Mouse (Mus musculus): Measurements from ENCODE around the gene Npb. TPM values are rescaled to one million over a fixed set of nuclear protein-coding genes. Genes with fewer than 3 reads are reported as not detected.
"Not testable (repeated sequence)": the region's sequence is repeated elsewhere in the genome, so short reads cannot be mapped to it uniquely, and the experiment has no call there.

The Npb gene
- total RNA-seq (2022), result 1 to 10 TPM in 3 of 4 experiments, not detected in 1; 1.3 to 2.7 (median 1.5) TPM

DNA sequence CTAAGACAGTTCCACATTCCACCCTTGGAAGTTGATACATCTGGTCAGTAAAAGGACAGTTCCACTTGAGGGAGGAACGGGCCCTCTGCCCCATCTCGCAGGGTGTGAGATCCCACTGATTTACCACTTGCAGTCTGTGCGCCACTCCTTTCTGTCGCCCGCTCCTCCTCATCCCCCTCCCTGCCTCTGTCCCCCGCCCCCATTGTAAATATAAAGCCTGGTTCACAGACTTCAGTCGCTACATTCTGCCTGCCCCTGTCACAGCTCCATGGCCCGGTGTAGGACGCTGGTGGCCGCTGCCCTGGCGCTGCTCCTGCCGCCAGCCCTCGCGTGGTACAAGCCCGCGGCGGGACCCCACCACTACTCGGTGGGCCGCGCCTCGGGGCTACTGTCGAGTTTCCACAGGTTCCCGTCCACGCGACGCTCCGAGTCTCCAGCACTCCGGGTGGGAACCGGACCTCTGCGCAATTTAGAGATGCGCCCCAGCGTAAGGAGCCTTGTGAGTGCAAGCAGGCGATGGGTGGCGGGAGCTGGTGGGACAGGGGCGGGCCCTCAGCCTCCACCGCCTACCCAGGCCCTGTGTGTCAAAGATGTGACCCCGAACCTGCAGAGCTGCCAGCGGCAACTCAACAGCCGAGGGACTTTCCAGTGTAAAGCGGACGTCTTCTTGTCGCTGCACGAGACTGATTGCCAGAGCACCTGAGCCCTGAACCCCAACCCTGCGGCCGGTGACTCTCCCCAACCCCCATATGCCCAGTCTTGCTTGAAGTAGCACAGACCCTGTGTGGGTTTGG is at the start of gene Npb:
Gene Npb (plus strand): TSS at position 237 of the 794 bp plus-strand sequence.
- DNase-seq (ENCODE audit: low spot score in 2 of 2), result no peak

DNA sequence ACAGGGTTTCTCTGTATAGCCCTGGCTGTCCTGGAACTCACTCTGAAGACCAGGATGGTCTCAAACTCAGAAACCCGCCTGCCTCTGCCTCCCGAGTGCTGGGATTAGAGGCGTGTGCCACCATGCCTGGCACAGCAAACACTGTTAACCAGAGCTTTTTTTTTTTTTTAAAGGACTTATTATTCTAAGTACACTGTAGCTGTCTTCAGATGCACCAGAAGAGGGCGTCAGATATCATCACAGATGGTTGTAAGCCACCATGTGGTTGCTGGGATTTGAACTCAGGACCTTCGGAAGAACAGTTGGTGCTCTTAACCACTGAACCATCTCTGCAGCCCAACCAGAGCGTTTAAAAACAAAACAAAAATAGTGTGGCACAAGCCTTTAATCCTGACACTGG is 49.4 kb upstream of the Npb start:
- not testable (repeated sequence) for DNase-seq (ENCODE audit: low spot score in 2 of 2)

DNA sequence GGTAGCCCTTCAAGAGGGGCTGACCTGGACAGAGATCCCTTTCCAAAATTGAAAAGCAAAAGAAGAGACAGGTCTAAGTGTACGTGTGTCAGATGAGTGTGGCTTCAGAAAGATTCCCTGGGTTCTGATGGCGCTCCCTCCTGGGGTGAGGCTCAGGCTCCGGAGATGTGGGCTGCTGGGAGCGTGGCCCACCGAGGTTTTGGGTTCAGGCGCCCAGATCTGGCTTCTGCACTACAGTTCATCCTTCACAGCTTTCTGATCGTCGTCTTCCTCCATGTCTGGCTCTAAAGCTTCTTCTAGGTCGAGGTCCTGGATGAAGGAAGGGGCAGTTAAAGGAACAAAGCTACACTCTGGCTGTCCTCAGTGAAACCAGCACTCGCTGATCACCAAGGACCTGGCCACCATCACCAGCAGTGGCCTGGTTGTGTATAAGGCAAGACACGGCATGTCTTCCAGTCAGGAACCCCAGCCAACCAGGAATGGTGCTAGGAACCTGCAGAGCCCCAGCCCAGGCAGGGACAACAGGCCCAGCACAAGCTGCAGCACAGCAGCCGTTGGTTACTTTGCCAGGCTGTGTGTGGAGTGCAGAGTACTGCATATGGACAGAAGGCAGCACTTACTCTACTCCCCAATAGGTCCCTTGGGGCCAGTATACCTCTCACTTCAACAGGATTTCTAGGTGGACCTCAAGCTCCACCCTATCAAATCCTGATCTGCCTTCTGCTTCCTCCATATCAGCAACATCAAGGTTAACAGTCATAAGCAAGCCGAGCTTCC is 47.1 kb upstream of the Npb start:
- no peak for DNase-seq (ENCODE audit: low spot score in 2 of 2)

DNA sequence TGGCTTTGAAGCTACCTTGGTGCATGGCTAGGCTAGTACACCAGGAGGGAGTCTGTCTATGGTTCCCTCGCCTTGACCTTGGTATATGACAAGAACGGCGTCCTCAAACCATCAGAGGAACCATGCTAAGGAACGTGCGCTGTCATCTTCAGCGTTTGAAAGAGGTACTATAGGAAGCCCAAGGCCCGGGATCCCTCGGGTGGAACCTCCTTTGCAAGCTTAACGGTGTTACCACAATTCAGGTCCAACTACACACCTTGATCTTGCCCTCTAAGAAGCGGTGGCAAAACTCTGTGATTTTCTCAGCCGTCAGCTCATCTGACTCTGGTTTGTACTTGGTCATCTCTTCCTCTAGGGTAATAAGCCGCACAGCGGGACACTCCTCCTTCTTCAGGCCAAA is 45.3 kb upstream of the Npb start:
- no peak for DNase-seq (ENCODE audit: low spot score in 2 of 2)

DNA sequence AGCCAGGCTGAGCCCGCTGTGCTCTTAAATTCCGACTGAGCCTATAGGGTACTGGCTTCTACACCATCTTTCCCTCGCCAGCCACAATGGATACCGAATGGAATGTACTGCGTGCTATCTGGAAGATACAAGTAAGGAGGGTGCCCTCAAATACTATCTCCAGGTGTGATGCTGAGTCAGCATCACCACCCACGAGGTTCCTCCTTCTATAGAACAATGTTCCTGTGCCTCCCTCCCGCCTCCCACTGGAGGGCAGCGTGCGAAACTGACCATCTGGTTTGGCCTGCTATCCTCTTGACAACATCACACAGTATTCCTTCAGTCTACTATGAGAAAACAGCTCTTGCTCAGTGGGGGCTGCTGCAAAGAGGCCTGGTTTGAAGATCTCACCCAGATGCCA is 43.2 kb upstream of the Npb start:
- no peak for DNase-seq (ENCODE audit: low spot score in 2 of 2)

DNA sequence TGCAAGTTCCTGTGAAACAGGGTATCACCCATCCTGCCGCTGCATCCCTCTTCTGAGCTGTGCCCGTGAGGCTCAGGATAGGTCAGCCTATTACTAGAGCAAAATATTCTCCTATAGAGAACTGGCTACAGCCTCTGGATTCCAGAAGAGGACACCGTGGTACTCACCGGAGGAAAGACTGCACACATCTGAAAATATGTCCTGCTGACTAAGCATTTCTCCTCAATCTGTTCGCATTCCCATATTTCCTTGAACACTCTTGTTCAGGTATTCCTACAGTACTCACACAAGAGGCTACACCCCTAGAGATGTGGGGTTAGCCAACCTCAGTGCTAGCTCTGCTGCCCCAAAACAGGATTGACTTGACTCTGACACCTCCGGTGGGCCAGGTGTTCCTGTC is 40.0 kb upstream of the Npb start:
- no peak for DNase-seq (ENCODE audit: low spot score in 2 of 2)

DNA sequence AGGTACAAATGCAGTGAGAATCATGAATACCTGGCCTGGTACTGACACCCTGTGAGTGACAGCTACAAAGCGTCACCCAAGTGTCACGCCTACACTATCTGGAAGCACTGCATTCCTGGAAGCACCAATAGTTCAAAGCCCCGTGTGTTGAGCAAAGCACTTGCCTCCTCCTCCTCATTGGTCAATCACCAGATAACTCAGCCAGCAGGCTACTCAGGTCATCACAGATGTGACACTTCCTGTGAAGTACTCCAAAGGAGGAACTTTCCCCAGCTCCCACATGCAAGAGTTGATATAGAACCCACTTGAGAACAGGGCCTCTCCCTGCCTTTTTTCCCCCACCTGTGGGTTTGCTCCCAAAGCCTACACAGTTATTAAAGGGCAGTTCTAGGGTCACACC is 37.2 kb upstream of the Npb start:
- no peak for DNase-seq (ENCODE audit: low spot score in 2 of 2)

DNA sequence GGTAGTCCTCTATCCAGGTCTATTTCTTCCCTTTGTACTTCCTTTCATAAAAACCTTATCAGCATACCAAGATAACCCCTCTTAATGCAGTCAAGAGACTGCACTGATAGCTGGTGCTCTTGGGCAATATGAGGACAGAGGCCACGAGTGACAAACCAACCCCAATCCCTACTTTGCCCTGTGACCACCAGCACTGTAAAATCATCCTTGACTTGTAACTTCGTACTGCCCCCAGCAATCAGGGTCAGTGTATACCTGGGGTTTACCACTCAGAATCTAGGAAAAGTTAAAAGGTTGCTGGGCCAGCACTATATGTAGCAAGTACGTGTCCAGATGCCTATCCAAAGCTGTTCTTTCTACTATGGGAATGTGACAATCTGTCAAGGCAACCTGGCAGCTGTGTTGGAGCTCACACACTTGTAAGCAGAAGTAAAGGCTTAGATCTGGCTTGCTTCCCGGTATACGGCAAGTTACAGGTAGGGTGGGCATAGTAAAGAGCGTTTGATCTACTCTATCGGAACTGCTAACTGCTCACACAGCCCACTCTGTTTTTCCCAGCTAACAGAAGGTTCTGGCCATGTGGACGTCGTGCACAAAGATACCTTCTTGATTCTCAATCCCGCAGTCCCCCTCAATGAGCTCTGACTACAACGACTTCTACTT is 36.4 kb upstream of the Npb start:
- DNase-seq (ENCODE audit: low spot score in 2 of 2), result no peak

DNA sequence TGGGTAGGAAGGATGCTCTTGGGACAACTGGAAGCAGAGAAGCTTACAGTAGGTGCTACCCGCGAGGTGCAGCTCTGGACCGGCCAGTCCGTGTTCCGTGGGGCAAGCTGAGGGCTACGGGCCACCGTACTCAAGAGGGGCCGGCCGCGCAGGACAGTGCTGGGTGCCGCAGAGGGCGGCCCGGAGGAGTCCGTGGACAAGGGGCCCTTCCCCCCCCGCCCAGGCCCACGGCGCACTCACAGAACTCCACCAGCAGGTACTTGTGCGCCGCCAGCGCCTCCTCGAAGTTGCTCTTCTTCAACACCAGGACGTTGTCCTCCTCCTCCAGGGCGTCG is 35.9 kb upstream of the Npb start:
- DNase-seq (ENCODE audit: low spot score in 2 of 2), result no peak

DNA sequence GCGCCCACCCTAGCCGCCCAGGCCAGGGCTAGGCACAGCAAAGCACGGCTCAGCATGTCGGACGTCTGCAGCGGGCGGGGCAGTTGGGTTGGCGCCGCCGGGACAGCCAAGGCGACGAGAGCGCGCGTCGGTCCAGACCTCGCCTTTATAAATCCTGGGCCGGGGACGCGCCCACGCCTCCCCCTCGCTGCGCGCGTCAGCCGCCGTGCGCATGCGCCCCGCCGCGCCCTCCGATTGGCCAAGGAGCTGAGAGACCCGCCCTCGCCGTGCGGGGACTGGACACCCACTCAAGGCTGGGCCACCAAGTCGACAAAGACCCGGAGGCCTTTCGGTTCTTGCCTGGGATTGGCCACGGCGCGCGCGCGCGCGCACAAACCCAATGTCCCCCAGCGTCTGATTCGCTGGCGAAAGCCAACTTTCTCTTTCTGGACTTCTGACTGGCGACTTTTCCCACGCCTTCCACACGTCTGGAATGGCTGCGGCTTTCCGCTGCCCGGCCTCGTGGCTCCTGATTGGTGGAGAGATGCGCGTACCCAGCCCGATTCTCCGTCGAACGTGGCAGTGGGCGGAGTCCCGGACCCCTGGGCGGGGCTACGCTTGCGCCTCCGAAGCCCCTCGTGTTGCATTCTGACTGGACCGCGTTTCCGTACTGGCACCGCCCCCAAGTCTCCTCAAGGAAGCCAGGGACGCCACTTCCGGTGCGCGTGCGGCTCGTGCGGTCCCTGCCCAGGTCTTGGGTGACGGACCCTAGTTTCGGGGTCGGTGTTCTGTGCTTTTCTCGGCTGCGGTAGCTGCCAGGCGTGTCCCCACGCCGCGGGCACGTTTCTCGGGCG is 35.3 kb upstream of the Npb start, which contains the start of gene P4hb:
Gene P4hb (minus strand): TSS at position 502 of the 833 bp plus-strand sequence.
- peak; percentile 100 for DNase-seq (ENCODE audit: low spot score in 2 of 2)

DNA sequence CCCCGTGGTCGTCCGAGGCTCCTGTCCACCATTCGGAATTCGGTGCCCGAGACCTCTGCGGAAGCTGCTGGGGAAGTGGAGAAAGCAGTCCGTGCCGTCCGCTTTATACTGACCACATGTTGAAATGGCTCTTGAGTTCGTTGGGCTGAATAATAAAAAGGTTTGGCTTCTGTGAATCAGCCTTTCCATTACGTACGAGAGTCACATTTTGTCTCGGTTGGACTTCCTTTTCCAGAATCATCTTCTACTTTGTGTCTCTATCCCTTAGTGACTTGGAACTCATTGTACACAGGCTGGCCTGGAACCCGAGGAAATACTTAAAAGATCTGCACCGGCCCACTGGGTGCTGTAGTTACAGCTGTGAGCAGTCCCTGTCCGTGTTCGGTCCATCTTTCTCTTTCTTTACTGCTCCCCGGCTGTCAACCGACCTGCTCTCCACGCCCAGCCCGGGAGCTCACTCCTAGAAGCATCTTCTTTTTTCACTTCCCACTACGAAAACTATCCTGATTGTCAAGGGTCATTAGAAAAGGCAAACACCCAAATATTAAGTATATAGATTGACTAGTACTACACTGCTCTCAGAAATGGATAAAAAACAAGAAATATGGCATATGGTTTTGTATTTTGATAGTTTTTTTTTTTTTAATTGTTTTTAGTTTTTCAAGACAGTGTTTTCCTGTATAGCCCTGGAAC is 34.5 kb upstream of the Npb start:
- no peak for DNase-seq (ENCODE audit: low spot score in 2 of 2)

DNA sequence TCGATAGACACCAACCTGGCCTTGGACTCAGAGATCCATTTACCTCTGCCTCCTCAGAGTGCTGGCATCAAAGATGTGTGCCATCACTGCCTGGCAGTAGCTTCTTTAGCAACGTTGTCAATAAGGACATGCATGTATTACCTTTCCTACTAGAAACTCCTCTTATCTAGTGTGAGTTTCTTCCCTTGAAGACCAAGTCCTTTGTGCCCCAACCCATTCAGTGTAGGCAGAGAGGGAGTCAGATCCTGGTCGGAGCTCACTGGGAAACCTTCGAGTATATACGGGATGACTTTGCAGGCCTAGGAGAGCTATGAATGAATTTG is 34.0 kb upstream of the Npb start:
- no peak for DNase-seq (ENCODE audit: low spot score in 2 of 2)

DNA sequence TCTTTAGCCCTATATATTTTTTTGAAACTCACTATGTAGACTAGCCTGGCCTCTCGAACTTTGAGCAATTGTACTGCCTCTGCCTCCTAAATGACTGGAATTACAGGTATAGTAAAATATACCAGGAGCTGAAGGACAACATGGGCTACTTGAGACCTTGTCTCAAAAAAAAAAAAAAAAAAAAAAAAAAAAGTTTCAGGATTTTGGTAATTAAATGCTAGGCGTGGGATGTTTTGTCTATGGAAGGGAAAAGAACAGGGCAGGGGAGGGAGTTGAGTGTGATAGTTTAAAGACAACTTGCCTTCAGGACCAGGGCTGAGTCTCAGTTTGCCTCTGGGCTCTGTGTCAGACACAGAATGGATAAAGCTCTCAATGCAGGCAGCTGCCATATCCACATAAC is 33.2 kb upstream of the Npb start:
- DNase-seq (ENCODE audit: low spot score in 2 of 2), result no peak

DNA sequence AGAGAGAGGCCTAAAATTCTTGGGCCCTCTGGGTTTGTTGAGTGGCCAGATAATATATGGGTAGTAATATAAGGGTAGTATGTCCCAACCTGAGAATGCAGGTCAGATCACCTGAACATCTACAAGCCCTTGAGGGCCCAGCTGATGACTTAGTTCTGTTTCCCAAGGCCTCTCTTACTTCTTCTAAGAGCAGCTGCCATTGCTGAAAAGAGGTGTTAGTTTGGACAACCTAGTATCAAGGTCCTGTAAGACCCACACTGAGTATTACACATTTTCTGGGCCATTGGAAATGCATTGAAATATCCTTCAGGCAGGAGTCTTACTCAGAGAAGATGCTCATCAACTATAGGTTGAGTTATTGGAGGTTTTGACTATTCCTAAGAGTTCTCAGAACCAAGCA is 32.3 kb upstream of the Npb start:
- no peak for DNase-seq (ENCODE audit: low spot score in 2 of 2)

DNA sequence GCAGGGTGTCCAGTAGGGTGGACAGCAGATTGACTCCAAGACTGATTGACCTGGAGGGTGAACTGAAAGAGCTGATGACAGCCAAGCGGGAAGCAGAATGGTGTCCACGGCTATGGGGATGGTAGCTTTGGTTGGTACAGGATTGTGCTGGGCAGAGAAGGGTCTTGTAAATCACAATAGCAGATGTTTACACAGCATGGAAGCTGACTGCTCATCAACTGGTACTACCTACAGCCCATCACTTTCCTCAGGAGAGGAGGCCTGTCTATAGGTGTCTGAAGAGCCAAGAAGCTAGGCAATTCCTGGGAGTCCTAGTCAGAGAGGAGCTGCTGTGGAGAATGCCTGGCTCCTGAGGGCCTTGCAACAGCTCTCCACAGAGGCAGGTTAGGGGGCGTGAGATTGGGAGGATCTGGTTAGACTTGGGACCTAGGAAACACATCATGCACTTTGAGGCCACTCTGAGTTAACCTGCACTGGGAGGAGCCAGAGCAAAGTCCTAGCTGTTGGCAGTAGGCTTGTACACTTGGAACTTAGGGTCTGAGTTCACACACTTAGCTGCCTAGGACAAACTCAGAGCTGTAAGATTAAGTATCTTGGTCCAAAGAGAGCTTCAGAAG is 31.8 kb upstream of the Npb start:
- DNase-seq (ENCODE audit: low spot score in 2 of 2), result no peak

DNA sequence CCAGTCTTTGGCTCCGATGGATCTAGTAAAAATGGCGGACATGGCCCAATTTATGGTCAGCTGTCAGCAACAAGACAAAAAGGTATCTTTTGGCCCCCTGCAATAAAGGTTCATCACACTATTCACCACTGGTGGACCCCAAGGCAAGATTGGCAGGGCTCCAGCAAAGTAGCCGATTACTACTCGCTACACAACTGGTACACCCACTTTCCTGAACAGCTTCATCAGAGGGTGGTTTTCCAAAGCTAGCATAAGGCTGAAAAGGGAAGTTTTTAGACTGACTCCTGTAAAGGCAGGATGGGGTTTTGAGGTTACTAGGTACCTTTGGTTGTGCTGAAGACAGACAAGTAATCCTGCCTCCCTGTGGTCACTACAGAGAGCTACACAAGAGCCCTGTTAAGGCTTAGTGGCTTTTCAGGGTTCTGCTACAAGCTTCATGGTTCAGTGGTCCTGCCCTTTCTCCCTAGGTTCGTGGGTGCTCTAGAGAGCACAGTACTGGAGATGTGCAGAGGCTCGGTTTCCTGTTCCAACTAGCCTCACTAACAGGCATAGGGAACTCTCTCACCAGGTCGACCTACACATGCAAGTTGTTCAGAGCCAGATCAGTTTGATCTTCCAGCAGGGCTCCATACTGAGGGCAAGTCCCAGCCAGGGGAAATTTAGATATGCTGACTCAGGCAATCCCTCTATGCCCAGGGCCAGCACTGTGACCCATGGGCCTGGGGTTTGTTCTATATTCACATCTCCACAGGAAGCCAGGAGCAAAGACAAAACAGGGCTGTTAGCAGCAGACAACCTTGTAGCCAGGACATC is 30.9 kb upstream of the Npb start:
- no peak for DNase-seq (ENCODE audit: low spot score in 2 of 2)

DNA sequence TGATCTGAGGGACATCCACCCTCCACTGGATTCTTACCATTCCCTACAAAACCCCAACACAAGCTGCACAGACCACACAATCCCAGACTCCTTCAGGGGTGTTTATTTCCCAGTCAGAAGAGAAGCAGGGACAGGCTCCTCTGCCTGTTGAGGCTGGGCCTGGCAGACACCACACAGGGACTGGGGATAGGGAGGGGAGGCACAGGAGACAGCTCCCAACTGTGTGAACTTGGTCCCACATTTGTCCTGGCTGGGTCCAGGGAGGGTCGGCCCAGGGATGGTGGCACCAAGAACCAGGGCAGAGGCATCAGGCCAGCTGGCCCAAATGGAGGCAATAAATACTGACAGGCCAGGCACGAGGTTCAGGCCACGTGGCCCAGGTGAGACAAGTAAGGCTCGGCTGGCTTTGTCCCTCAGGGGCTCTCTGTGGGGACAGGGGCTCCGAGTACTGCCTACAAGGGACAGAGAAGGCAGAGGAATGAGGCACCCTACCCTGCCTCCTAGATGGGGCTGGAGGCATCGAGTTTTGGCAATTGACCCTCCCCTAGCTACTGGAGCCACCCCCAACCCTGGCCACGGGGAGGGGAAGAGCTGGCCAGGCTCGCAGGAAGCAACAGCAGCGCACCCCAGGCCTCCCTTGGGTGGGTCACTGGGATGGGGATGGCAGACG is 30.1 kb upstream of the Npb start:
- DNase-seq (ENCODE audit: low spot score in 2 of 2), result no peak

DNA sequence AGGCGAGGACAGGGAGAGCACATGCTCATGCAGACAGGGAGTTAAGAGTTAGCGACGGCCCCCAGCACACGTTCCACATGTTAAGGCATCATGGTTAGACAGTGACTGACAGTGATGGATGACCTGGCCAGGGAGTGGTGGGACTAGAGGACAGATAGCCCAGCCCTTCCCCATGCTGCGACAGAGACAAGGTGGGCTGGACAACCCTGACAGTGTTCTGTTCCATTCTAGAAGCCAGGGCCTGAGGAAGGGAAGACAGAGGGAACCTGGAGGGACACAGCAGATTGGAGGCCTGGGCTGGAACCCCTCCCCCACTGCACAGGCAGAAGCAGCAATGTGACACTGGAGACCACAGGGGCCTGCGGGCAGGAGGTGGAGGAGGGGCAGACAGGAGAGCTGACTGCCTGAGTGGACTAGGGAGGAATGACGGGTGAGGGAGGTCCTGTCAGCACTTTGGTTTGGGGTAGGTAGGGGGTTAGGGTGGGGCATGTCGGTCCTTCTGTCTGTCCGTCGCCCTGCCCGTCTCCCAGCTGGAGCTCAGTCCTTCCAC is 29.5 kb upstream of the Npb start:
- no peak for DNase-seq (ENCODE audit: low spot score in 2 of 2)
